Mouse (Mus musculus) lung, embryonic 15.5 days (tissue): ENCODE data around the gene Baz2b. TPM values are rescaled to one million over a fixed set of nuclear protein-coding genes. Genes with fewer than 3 reads are reported as not detected.

Experiments used
- ATAC-seq: fragments of 200-750 bp; cut with Nextera tagmentation; 2 replicates; pipeline ENCODE4 v1.8.0; 2017; ENCODE audit warnings: moderate number of reproducible peaks, borderline replicate concordance; ENCODE audit not compliant: low FRiP score, low TSS enrichment; ENCODE audit errors: extremely low read depth
- H3K27ac ChIP-seq: fragments of 300-500 bp; sonication (generic); 2 replicates; pipeline ENCODE4 v1.5.1; 2015; ENCODE audit warnings: moderate library complexity, mild to moderate bottlenecking, inconsistent platforms
- H3K27me3 ChIP-seq: fragments of 300-500 bp; sonication (generic); 2 replicates; pipeline ENCODE4 v1.6.1; 2015; ENCODE audit warnings: inconsistent platforms
- H3K36me3 ChIP-seq: fragments of 300-500 bp; sonication (generic); 2 replicates; pipeline ENCODE4 v1.6.1; 2015; ENCODE audit warnings: inconsistent platforms
- H3K4me1 ChIP-seq: fragments of 300-500 bp; sonication (generic); 2 replicates; pipeline ENCODE4 v1.6.1; 2015; ENCODE audit warnings: inconsistent platforms
- H3K4me2 ChIP-seq: fragments of 300-500 bp; sonication (generic); 2 replicates; pipeline ENCODE4 v1.6.1; 2015; ENCODE audit warnings: inconsistent platforms, mild to moderate bottlenecking, moderate library complexity
- H3K4me3 ChIP-seq: fragments of 300-500 bp; sonication (generic); 2 replicates; pipeline ENCODE4 v1.5.1; 2015; ENCODE audit warnings: mild to moderate bottlenecking, inconsistent platforms
- H3K9ac ChIP-seq: fragments of 300-500 bp; sonication (generic); 2 replicates; pipeline ENCODE4 v1.6.1; 2015; ENCODE audit warnings: inconsistent platforms
- H3K9me3 ChIP-seq: fragments of 300-500 bp; sonication (generic); 2 replicates; pipeline ENCODE4 v1.6.1; 2016; ENCODE audit warnings: inconsistent platforms
- WGBS: fragments of 180-500 bp; shearing (Covaris S2); methylation state at CpG from one replicate; pipeline ENCODE4 v1.1.7; 2015; 5-methylcytosine and 5-hydroxymethylcytosine counted together
- polyA plus RNA-seq: library from polyadenylated mRNA; unstranded; fragments of >200 nt; fragmentation: Nextera tagmentation; extraction: Ambion mirVana; gene quantifications from 2 replicates; pipeline ENCODE4 v1.2.1, GENCODE M21; 2015

The Baz2b gene
- polyA plus RNA-seq, 1 experiment from 2014 or later: 56.9 TPM

DNA sequence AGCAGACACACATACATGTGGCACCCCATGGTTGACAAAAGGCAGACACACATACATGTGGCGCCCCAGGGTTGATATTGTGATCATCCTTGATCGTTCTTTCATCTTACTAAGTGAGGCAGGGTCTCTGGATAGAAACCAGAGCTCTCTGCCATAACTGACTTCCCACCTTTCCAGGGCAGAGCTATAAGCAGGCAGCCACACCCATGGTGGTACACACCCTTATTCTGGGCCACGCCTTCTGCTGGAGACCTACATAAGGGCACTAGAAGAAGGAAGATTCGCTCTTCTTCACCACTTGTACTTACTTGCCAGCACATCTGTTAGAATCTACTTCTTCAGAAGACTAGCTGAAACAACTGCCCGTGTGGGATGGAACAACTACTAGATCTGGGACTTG, 150.3 kb downstream of the Baz2b start:
- 93% methylated on average over 5 of the region's 5 CpGs for WGBS
- ATAC-seq: no peak
- no peak overlapping the region for H3K4me3 ChIP-seq
- H3K36me3 ChIP-seq: no peaks in the 10 kb centered on the region; the same call in 1 of the 2 replicates
- H3K9ac ChIP-seq: no peak overlapping the region
- no peaks in the 10 kb centered on the region for H3K27me3 ChIP-seq
- no peak overlapping the region for H3K4me2 ChIP-seq
- H3K9me3 ChIP-seq: no peaks in the 10 kb centered on the region
- H3K27ac ChIP-seq: no peak overlapping the region
- H3K4me1 ChIP-seq: peaks cover 9% of the 10 kb centered on the region

DNA sequence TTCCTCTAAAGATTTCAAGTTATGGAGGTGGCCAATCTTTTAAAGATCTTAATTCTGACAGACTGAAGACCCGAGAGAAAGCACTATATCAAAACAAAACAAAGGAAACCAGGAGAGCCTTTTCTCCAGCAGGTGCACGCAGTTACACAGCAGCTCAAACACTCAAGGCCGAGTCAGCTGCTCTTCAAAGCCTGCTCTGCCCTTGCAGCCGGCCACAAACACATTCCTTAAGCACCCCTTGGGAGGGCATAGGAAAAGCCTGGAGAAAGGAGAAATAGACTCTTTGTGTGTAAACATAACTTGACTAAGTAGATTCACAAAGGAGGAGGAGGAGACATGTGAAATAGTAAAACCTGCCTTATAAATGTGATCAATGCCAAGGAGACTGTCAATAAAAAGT, 153.6 kb downstream of the Baz2b start:
- no peaks in the 10 kb centered on the region for H3K9me3 ChIP-seq
- peaks cover 9% of the 10 kb centered on the region for H3K4me1 ChIP-seq
- no peaks in the 10 kb centered on the region for H3K27me3 ChIP-seq
- WGBS: 28% methylated on average over 4 of the region's 4 CpGs
- H3K27ac ChIP-seq: peak overlapping the region; percentile 16
- ATAC-seq: no peak
- H3K4me3 ChIP-seq: no peak overlapping the region
- no peak overlapping the region for H3K9ac ChIP-seq
- H3K36me3 ChIP-seq: no peaks in the 10 kb centered on the region
- H3K4me2 ChIP-seq: no peak overlapping the region

DNA sequence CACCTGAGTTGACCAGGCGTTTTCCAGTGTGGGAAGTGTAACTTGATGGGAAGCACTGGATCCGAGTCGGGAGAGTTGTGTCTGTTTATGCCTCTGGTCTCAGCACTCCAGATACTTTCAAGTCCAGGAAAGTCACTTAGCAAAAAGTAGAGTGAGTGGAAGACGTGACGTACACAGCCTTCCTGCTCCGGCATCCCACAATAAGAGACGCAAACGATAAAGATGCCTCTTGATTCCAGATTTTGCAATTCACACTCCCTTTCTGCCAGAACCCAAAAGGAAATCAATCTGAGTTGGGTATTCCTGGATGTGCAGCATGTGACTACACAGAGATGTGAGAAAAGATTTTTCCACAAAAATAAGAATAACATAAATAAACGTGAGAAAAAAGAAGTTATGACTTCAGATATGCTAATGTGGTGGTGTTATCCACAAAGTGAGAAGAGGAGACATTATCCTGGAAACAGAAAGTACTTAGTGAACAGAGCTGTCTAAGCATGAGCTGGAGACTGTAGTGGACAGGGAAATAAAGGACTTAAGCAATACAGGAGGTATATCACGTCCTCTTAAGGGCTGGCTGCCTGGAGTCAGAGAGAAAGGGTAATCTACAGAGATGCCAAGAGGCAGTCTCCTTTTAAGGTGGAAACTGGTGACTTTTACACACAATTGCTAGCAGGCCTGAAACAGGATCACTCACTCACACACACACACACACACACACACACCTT, 154.7 kb downstream of the Baz2b start:
- 48% methylated on average over 10 of the region's 10 CpGs for WGBS
- Histone ChIP-seq H3K9me3 (no peaks in the 10 kb centered on the region), H3K4me2 (no peak overlapping the region), H3K4me3 (no peak overlapping the region), H3K36me3 (no peaks in the 10 kb centered on the region), H3K27me3 (no peaks in the 10 kb centered on the region), H3K27ac (no peak overlapping the region), H3K9ac (no peak overlapping the region), H3K4me1 (peaks cover 9% of the 10 kb centered on the region)
- ATAC-seq: no peak

DNA sequence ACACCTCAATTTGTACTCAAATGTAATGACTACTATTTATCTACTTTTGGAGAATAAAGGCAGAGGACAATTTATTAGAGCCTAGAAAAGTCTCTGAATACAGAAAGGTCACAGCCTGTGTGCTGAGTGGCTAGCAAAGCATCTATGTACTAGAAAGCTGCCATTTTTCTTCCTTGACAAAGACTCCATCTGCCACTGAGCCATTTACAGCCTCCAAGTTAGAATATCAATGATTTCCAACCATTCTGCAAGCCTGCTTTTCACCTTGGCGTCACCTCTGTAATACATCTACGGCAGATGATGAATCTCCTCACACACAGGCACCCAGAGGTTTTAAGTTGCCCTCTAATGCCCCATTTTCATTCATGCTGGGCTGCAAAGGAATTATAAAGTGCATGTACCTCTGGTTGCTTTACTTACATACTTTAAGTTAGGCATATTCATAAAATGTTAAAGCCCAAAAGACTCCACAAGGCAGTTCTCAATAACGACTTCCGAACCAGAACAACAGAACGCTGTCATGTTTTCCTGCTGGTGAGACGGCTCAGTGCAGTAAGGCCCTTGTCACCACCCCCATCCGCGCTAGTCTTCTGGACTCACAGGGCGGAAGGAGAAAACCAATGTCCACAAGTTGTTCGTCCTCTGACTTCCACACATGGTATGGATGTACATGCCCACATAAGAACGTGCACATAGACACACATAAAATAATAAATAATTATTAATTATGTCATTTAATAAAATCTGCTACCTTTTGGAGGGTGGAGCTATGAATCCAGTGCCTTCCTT, 156.2 kb downstream of the Baz2b start:
- Histone ChIP-seq H3K4me2 (no peak overlapping the region), H3K4me1 (peaks cover 9% of the 10 kb centered on the region), H3K9ac (no peak overlapping the region), H3K9me3 (no peaks in the 10 kb centered on the region), H3K27ac (no peak overlapping the region), H3K4me3 (no peak overlapping the region), H3K36me3 (no peaks in the 10 kb centered on the region), H3K27me3 (no peaks in the 10 kb centered on the region)
- 84% methylated on average over 11 of the region's 11 CpGs for WGBS
- no peak for ATAC-seq

DNA sequence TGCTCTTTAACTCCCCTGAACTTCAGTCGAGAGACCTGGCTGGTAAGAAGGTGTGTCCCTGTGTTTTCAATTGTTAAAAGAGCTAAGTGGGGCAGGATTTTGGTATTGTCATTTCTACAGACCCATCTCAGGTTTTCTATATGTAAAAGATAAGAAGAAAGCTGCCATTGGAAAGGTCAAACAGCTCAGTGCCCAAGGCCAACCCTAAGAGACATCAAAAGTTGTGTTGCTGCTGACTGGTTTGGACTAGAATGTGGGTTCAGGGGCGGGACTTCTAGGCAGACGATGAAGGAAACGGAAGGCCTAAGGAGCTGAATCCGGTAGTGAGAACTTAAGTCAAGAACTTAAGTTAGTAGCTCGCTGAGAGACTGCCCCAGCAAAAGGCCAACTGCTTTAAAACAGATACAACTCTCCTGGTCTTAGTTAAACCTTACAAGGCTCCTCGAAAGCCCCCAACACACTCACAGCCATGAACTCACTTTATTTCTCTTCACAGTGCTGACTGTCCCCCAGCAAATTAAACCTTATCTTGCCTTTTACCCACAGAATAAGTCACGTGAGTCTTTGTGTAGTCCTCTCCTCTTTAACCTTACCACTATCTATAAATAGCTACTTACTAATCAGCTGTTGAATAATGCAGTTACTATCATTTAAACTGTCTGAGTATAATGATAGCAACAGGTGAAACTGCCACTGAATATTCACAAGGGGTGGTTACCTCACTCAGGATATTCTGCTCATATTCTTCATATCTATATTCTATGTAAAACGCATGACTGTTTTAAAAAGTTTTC, 158.8 kb downstream of the Baz2b start:
- H3K9ac ChIP-seq: no peak overlapping the region
- H3K4me1 ChIP-seq: peaks cover 14% of the 10 kb centered on the region
- WGBS: 71% methylated on average over 9 of the region's 9 CpGs
- H3K36me3 ChIP-seq: no peaks in the 10 kb centered on the region
- H3K27ac ChIP-seq: no peak overlapping the region
- H3K4me3 ChIP-seq: no peak overlapping the region
- no peak overlapping the region for H3K4me2 ChIP-seq
- no peaks in the 10 kb centered on the region for H3K27me3 ChIP-seq
- no peak for ATAC-seq
- H3K9me3 ChIP-seq: no peaks in the 10 kb centered on the region

DNA sequence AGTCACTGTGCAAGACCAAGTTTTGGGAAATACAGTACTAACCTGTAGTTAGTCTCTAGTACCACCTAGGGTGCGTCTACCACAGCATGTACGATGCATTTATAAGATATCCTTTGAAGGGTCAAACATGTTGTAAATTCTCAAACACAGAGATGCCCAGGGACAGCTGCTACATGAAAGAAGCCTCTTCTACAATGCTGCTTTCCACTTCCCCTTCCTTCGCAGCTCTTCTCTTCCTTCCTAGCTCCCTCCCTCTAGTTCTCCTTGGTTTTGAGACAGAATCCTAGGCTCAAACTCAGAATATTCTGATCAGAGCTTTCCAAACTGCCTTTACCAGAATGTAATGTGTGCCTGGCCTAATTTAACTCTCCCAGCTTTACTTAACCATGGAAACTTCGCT, 159.8 kb downstream of the Baz2b start:
- no peak overlapping the region for H3K9ac ChIP-seq
- H3K4me3 ChIP-seq: no peak overlapping the region
- no peaks in the 10 kb centered on the region for H3K36me3 ChIP-seq
- 83% methylated on average over 4 of the region's 4 CpGs for whole genome bisulfite sequencing
- no peaks in the 10 kb centered on the region for H3K9me3 ChIP-seq
- H3K4me1 ChIP-seq: peaks cover 10% of the 10 kb centered on the region
- no peaks in the 10 kb centered on the region for H3K27me3 ChIP-seq
- no peak overlapping the region for H3K4me2 ChIP-seq
- ATAC-seq: no peak
- H3K27ac ChIP-seq: no peak overlapping the region

DNA sequence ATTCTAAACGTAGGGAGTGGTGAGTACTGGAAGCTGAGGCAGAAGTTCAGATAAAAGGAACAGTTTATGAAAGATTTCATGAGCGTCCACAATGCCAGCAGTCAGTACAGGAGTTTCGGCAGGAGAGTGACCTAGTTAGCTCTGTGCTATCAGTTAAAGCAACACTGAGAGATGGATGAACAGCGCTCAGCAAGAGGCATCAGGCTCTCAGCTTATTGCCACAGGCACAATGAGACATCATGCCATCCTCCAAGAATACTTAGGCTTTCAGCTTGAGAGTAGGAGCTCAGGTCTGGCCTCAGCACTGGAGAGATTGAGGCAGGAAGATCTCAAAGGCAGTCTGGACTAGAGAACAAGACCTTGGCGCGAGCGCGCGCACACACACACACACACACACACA, 160.3 kb downstream of the Baz2b start:
- H3K4me1 ChIP-seq: peaks cover 5% of the 10 kb centered on the region; the same call in 1 of the 2 replicates
- WGBS: 93% methylated on average over 9 of the region's 9 CpGs
- no peak overlapping the region for H3K4me3 ChIP-seq
- no peaks in the 10 kb centered on the region for H3K36me3 ChIP-seq
- no peaks in the 10 kb centered on the region for H3K9me3 ChIP-seq
- no peak overlapping the region for H3K9ac ChIP-seq
- ATAC-seq: no peak
- H3K27ac ChIP-seq: no peak overlapping the region
- H3K4me2 ChIP-seq: no peak overlapping the region
- H3K27me3 ChIP-seq: no peaks in the 10 kb centered on the region

DNA sequence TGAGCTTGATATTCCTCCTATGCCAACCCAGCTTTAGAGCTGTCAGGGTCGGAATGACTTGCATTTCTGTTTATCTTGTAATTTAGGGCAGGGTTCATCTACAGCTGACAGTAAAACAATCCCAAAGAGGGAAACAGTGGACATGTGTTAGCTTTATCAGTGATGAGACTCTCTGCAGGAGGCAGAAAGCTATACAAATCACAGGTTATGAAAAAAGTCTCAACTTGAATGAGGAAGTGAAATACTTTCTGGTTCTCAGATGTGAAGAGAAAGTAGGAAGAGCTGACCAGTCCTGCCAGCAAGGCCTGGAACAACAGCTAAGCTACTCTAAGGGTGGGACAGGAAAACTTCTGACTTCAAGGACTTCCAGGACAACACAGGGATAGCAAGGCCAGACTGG, 163.6 kb downstream of the Baz2b start:
- 30% methylated on average over 1 of the region's 1 CpGs for WGBS
- H3K27me3 ChIP-seq: no peaks in the 10 kb centered on the region
- no peaks in the 10 kb centered on the region for H3K9me3 ChIP-seq
- H3K4me1 ChIP-seq: peaks cover 10% of the 10 kb centered on the region; the same call in 1 of the 2 replicates
- no peak for ATAC-seq
- no peak overlapping the region for H3K27ac ChIP-seq
- no peak overlapping the region for H3K9ac ChIP-seq
- H3K36me3 ChIP-seq: no peaks in the 10 kb centered on the region
- H3K4me3 ChIP-seq: no peak overlapping the region
- no peak overlapping the region for H3K4me2 ChIP-seq

DNA sequence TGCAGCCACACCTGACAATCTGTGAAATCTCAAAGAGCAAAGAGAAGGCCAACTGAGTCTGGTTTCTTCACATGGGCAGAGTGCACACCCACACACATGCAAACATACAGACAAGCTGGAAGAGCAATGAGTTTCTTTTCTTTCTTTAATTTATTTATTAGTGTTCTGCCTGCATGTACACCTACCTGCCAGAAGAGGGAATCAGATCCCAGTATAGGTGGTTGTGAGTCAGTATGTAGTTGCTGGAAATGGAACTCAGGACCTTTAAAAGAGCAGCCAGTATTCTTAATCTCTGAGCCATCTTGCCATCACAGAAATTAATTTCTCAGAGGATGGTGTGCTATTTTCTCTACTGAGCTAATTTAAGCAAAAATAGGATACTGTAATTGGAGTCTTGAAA, 164.7 kb downstream of the Baz2b start:
- Histone ChIP-seq H3K4me1 (peaks cover 10% of the 10 kb centered on the region; the same call in 1 of the 2 replicates), H3K4me3 (no peak overlapping the region), H3K9ac (no peak overlapping the region), H3K36me3 (no peaks in the 10 kb centered on the region), H3K27me3 (no peaks in the 10 kb centered on the region), H3K4me2 (no peak overlapping the region), H3K27ac (no peak overlapping the region), H3K9me3 (no peaks in the 10 kb centered on the region)
- no peak for ATAC-seq

DNA sequence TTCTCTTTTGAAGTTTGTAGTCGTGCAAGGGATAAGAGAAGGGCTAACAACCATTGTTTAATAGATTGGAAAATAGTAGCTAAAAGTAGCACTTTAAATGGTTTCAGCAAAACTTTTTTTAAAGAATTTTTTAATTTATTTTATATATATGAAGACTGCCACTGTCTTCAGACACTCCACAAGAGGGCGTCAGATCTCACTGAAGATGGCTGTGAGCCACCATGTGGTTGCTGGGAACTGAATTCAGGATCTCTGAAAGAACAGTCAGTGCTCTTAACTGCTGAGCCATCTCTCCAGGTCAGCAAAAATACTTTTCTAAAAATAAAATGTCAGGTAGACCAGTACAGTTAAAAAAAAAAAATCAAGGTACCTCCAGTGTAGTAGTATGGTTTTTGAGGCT, 165.1 kb downstream of the Baz2b start:
- H3K4me2 ChIP-seq: no peak overlapping the region
- H3K27me3 ChIP-seq: no peaks in the 10 kb centered on the region
- no peaks in the 10 kb centered on the region for H3K36me3 ChIP-seq
- no peak overlapping the region for H3K4me3 ChIP-seq
- H3K27ac ChIP-seq: no peak overlapping the region
- peaks cover 10% of the 10 kb centered on the region; the same call in 1 of the 2 replicates for H3K4me1 ChIP-seq
- WGBS: 61% methylated on average over 2 of the region's 2 CpGs
- H3K9ac ChIP-seq: no peak overlapping the region
- ATAC-seq: no peak
- no peaks in the 10 kb centered on the region for H3K9me3 ChIP-seq

DNA sequence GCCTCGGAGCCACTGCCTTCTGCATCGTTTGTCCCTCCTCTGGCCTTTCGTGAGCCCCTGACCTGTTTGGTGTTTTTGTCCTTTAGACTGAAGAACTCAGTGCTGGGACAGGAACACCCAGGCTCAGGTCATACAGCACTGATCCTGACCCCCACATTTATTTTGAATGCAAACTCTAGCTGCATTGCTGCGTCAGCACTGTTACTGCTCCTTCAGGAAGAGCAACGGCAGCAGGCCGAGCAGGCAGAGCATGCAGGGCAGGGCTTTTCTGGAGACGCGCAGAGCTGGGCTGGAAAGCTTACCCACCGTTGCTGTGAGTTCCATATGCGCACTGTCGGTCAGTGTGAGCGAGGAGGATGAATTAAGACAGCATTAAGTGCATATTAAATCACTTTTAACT, 166.9 kb downstream of the Baz2b start:
- no peak overlapping the region for H3K27ac ChIP-seq
- H3K36me3 ChIP-seq: no peaks in the 10 kb centered on the region
- 71% methylated on average over 12 of the region's 12 CpGs for WGBS
- H3K4me2 ChIP-seq: no peak overlapping the region
- no peaks in the 10 kb centered on the region for H3K27me3 ChIP-seq
- no peak for ATAC-seq
- no peak overlapping the region for H3K4me3 ChIP-seq
- H3K4me1 ChIP-seq: peaks cover 10% of the 10 kb centered on the region; the same call in 1 of the 2 replicates
- H3K9me3 ChIP-seq: no peaks in the 10 kb centered on the region
- no peak overlapping the region for H3K9ac ChIP-seq
